Mouse (Mus musculus): ENCODE data around the gene Cdc42se2. TPM values are rescaled to one million over a fixed set of nuclear protein-coding genes. Genes with fewer than 3 reads are reported as not detected.

Cdc42se2 gene
- polyA plus RNA-seq, 1 experiment from 2014 or later, result 229 TPM

DNA sequence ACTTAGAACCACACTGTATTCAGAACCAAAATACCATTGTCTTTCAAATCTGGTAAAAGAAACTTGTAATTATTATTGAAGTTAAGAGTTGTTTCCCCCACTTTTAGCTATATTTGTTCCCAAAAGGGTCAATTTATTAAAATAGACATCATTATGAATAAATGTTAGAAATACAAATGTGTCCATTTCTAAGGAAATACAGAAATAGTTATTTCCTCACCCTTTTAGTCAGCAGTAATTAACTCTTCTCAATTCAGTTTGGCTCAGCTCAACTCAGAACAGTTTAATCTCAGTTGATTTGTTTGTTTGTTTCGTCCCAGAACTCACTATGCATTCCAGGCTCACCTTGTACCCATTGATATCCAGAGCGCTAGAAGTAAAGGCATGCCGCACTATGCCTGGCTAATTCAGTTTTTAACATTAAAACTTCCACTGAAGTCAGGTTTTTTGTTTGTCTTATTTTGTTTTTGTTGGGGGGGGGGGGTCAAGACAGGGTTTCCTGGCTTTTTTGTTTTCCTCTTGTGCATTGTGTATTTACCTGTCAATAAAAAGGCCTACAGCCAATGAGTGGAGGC is 19.3 kb downstream of the Cdc42se2 start:
- DNase-seq (ENCODE audit: low spot score), result no peak
- H3K36me3 ChIP-seq, result 0 out of 2 replicates have a peak, but pooled peaks cover 3% of the 10 kb centered on the region
- no peaks in the 10 kb centered on the region for H3K27me3 ChIP-seq (ENCODE audit: low read depth, poor library complexity, severe bottlenecking)
- H3K27ac ChIP-seq (replicated peaks), result 0 out of 2 replicates have a peak overlapping the region, but pooled peaks have one; percentile 46
- peaks cover 51% of the 10 kb centered on the region for H3K4me1 ChIP-seq
- 79% methylated on average over 3 of the region's 3 CpGs for WGBS
- H3K9me3 ChIP-seq (replicated peaks), result no peaks in the 10 kb centered on the region
- no peak overlapping the region for H3K4me3 ChIP-seq

DNA sequence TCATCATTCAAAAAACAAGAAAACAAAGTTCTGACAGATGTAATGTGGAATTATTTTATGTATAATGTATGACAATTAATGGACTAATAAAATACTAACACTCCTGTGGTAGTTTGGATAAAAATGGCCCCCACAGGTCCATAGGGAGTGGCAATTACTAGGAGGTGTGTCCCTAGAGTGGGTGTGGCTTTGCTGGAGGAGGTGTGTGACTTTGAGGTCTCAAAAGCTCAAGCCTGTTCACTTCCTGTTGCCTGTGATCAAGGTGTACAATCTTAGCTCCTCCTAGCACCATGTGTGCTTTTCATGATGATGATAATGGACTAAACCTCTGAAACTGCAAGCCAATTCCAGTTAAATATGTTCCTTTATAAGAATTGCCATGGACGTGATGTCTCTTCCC is 22.7 kb downstream of the Cdc42se2 start:
- Histone ChIP-seq H3K36me3 (0 out of 2 replicates have a peak, but pooled peaks cover 3% of the 10 kb centered on the region), H3K9me3 (replicated peaks) (no peaks in the 10 kb centered on the region), H3K27ac (replicated peaks) (no peak overlapping the region), H3K27me3 (ENCODE audit: low read depth, poor library complexity, severe bottlenecking) (no peaks in the 10 kb centered on the region), H3K4me3 (no peak overlapping the region), H3K4me1 (peaks cover 69% of the 10 kb centered on the region)
- no peak for DNase-seq (ENCODE audit: low spot score)
- 93% methylated on average over 1 of the region's 1 CpGs for WGBS

GRCm38 (mm10) chr11:54764026-54764425 is 23.4 kb downstream of the Cdc42se2 start:
- Histone ChIP-seq H3K27ac (replicated peaks) (no peak overlapping the region), H3K27me3 (ENCODE audit: low read depth, poor library complexity, severe bottlenecking) (no peaks in the 10 kb centered on the region), H3K4me3 (no peak overlapping the region), H3K36me3 (0 out of 2 replicates have a peak, but pooled peaks cover 3% of the 10 kb centered on the region), H3K4me1 (peaks cover 65% of the 10 kb centered on the region), H3K9me3 (replicated peaks) (no peaks in the 10 kb centered on the region)
- no peak for DNase-seq (ENCODE audit: low spot score)
- WGBS, result 83% methylated on average over 3 of the region's 3 CpGs

- no peaks in the 10 kb centered on the region for H3K27me3 ChIP-seq (ENCODE audit: low read depth, poor library complexity, severe bottlenecking)
- 95% methylated on average over 5 of the region's 5 CpGs for WGBS
- no peaks in the 10 kb centered on the region for H3K9me3 ChIP-seq (replicated peaks)
- peaks cover 65% of the 10 kb centered on the region for H3K4me1 ChIP-seq
- H3K4me3 ChIP-seq, result no peak overlapping the region
- DNase-seq (ENCODE audit: low spot score), result no peak
- H3K27ac ChIP-seq (replicated peaks), result no peak overlapping the region
- 0 out of 2 replicates have a peak, but pooled peaks cover 3% of the 10 kb centered on the region for H3K36me3 ChIP-seq
Observed at GRCm38 (mm10) chr11:54762735-54763134, 24.7 kb downstream of the Cdc42se2 start.

DNA sequence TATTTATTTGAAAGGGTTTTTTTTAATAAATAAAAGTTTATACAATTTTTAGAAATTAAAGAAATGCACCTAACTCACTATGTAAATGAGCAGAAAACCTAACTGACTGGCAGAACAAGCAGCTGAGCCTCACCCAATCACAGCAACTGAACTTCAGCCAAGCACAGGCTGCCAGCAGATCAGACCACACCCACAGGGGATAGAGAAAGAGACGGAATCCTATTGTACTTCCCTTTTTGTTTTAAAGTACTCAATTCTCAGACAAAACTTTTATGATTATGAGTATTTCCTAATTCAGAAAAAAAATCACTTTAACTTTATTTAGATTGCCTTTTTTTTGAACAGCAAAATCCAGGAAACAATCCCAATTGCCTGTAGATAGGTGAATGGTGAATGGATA is 29.5 kb downstream of the Cdc42se2 start:
- 45% methylated on average over 1 of the region's 1 CpGs for WGBS

GRCm38 (mm10) chr11:54755148-54755664 is 32.3 kb downstream of the Cdc42se2 start:
- peaks cover 40% of the 10 kb centered on the region for H3K36me3 ChIP-seq

More for the DNA sequence above, 29.5 kb downstream of the Cdc42se2 start:
- no peak overlapping the region for H3K4me3 ChIP-seq
- no peak for DNase-seq (ENCODE audit: low spot score)
- H3K27ac ChIP-seq (replicated peaks), result no peak overlapping the region
- H3K4me1 ChIP-seq, result peaks cover 87% of the 10 kb centered on the region
- peaks cover 16% of the 10 kb centered on the region for H3K36me3 ChIP-seq
- peaks cover 3% of the 10 kb centered on the region; the same call in 1 of the 2 replicates for H3K9me3 ChIP-seq (replicated peaks)
- no peaks in the 10 kb centered on the region for H3K27me3 ChIP-seq (ENCODE audit: low read depth, poor library complexity, severe bottlenecking)

GRCm38 (mm10) chr11:54754301-54755147 is 33.0 kb downstream of the Cdc42se2 start:
- H3K36me3 ChIP-seq, result peaks cover 47% of the 10 kb centered on the region
- peaks cover 5% of the 10 kb centered on the region; the same call in 1 of the 2 replicates for H3K9me3 ChIP-seq (replicated peaks)
- 26% methylated on average over 10 of the region's 10 CpGs for WGBS
- H3K27me3 ChIP-seq (ENCODE audit: low read depth, poor library complexity, severe bottlenecking), result no peaks in the 10 kb centered on the region
- peak overlapping the region; percentile 18 for H3K4me3 ChIP-seq
- DNase-seq (ENCODE audit: low spot score), result peak; percentile 76
- peak overlapping the region; percentile 88 for H3K27ac ChIP-seq (replicated peaks)
- H3K4me1 ChIP-seq, result peaks cover 73% of the 10 kb centered on the region

More at GRCm38 (mm10) chr11:54755148-54755664, 32.3 kb downstream of the Cdc42se2 start:
- peaks cover 5% of the 10 kb centered on the region; the same call in 1 of the 2 replicates for H3K9me3 ChIP-seq (replicated peaks)
- H3K27ac ChIP-seq (replicated peaks), result peak overlapping the region; percentile 88
- H3K27me3 ChIP-seq (ENCODE audit: low read depth, poor library complexity, severe bottlenecking), result no peaks in the 10 kb centered on the region
- H3K4me1 ChIP-seq, result peaks cover 75% of the 10 kb centered on the region
- H3K4me3 ChIP-seq, result peak overlapping the region; percentile 18
- DNase-seq (ENCODE audit: low spot score), result no peak
- 66% methylated on average over 5 of the region's 5 CpGs for WGBS

DNA sequence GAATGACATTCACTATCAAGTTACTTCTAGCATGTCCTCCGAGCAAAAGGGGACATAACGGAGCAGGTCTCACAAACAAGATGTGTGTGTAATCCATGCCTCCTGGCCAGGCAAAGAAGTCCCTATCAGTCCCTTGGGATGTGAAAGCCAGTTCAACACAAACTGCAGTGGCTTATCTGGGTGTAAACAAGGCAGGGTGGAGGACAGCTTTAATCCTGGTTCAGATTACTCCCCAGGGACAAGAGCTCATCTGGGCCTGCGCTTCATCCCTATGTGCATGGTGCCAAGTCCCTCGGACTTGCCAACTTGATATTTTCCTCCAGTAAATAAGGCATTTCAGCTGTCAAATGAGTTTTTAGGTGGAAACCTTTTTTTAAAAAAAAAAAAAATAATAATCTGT is 36.0 kb downstream of the Cdc42se2 start:
- peaks cover 5% of the 10 kb centered on the region; the same call in 1 of the 2 replicates for H3K9me3 ChIP-seq (replicated peaks)
- WGBS, result 73% methylated on average over 4 of the region's 4 CpGs
- no peaks in the 10 kb centered on the region for H3K27me3 ChIP-seq (ENCODE audit: low read depth, poor library complexity, severe bottlenecking)
- DNase-seq (ENCODE audit: low spot score), result no peak
- H3K4me1 ChIP-seq, result peaks cover 44% of the 10 kb centered on the region
- peaks cover 76% of the 10 kb centered on the region for H3K36me3 ChIP-seq
- H3K4me3 ChIP-seq, result no peak overlapping the region
- H3K27ac ChIP-seq (replicated peaks), result peak overlapping the region; percentile 43; the same call in 1 of the 2 replicates

DNA sequence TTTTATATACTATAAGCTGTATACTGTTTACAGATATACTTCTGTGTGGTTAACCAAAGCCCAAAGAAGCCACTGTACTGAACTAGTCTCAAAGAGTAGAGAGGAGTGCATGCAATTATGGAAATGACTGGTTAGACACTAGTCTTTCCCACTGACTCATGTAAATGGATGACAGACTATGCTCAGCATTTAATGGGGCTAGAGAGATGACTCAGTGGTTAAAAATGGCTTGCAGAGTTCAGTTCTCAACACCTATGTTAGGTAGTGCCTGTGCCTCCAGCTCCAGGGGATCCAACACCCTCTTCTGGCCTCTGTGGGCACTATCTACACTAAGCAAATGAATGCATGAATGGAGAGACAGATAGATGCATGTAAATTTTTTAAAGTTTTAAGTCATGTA is 38.6 kb downstream of the Cdc42se2 start:
- peaks cover 18% of the 10 kb centered on the region for H3K4me1 ChIP-seq
- no peak overlapping the region for H3K4me3 ChIP-seq
- H3K9me3 ChIP-seq (replicated peaks), result peaks cover 5% of the 10 kb centered on the region; the same call in 1 of the 2 replicates
- H3K36me3 ChIP-seq, result peaks cover 90% of the 10 kb centered on the region
- no peak overlapping the region for H3K27ac ChIP-seq (replicated peaks)
- no peaks in the 10 kb centered on the region for H3K27me3 ChIP-seq (ENCODE audit: low read depth, poor library complexity, severe bottlenecking)
- DNase-seq (ENCODE audit: low spot score), result no peak

DNA sequence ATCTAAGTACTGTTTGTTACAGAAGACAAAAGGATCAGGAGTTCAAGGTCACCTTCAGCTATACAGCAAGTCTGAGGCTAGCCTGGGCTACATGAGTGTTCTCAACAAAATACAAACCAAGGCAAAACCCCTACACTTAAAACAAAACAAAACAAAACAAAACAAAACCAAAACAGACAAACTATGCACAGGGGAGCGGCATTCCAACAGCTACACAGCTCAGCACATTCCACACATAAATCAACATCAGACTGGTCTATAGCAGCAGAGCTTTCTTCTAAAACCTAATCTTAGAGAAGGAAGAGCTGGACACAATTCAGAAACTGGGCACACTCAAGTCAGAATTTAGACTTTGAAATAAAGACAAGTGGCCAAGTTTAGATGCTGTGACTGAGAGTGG is 43.2 kb downstream of the Cdc42se2 start:
- peaks cover 86% of the 10 kb centered on the region for H3K36me3 ChIP-seq
- 86% methylated on average over 1 of the region's 1 CpGs for WGBS
- H3K4me1 ChIP-seq, result no peaks in the 10 kb centered on the region
- H3K9me3 ChIP-seq (replicated peaks), result no peaks in the 10 kb centered on the region
- no peak overlapping the region for H3K4me3 ChIP-seq
- no peaks in the 10 kb centered on the region for H3K27me3 ChIP-seq (ENCODE audit: low read depth, poor library complexity, severe bottlenecking)
- DNase-seq (ENCODE audit: low spot score), result no peak
- H3K27ac ChIP-seq (replicated peaks), result no peak overlapping the region

DNA sequence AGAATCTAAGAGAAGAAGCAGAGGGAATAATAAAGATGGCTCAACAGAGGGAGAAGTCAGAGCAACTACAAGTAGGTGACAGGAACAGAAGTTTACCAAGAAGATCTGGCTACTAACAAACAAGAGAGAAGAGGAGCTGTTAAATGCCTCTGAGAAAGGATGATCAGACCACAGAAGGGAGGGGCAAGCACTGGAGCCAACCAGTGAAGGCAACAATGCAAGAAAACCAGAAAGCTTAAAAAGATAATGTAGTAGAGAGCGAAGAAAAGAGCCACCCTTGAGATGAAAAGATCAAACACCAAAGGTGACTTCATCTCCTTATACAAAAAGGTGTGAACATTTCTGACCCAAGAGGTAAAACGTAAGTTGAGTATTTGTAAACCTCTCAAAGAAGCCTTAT is 46.1 kb downstream of the Cdc42se2 start:
- peaks cover 5% of the 10 kb centered on the region for H3K4me1 ChIP-seq
- no peaks in the 10 kb centered on the region for H3K9me3 ChIP-seq (replicated peaks)
- peaks cover 81% of the 10 kb centered on the region for H3K36me3 ChIP-seq
- no peak overlapping the region for H3K4me3 ChIP-seq
- no peak for DNase-seq (ENCODE audit: low spot score)
- no peak overlapping the region for H3K27ac ChIP-seq (replicated peaks)
- H3K27me3 ChIP-seq (ENCODE audit: low read depth, poor library complexity, severe bottlenecking), result no peaks in the 10 kb centered on the region
- 92% methylated on average over 2 of the region's 2 CpGs for WGBS

- Histone ChIP-seq H3K4me3 (no peak overlapping the region), H3K9me3 (replicated peaks) (no peaks in the 10 kb centered on the region), H3K4me1 (peaks cover 12% of the 10 kb centered on the region), H3K27me3 (ENCODE audit: low read depth, poor library complexity, severe bottlenecking) (no peaks in the 10 kb centered on the region), H3K27ac (replicated peaks) (no peak overlapping the region), H3K36me3 (peaks cover 85% of the 10 kb centered on the region)
- DNase-seq (ENCODE audit: low spot score), result no peak
- 99% methylated on average over 4 of the region's 4 CpGs for WGBS
Observed at GRCm38 (mm10) chr11:54739012-54739750, 48.3 kb downstream of the Cdc42se2 start.

All from midbrain, embryonic 10.5 days (tissue).